Mouse (Mus musculus) G1E (cell line): Measurements from ENCODE around the gene Gm28308.

ENCODE experiments used
- CTCF ChIP-seq: IDR thresholded peaks from 2 replicates; pipeline ENCODE4 v1.5.1; 2012; ENCODE audit warnings: low read depth, low read length, inconsistent platforms, mixed read lengths
- GATA1 ChIP-seq: IDR thresholded peaks from 2 replicates; pipeline ENCODE4 v1.6.1; 2012; ENCODE audit warnings: borderline replicate concordance, low read length, inconsistent platforms, mixed read lengths

DNA sequence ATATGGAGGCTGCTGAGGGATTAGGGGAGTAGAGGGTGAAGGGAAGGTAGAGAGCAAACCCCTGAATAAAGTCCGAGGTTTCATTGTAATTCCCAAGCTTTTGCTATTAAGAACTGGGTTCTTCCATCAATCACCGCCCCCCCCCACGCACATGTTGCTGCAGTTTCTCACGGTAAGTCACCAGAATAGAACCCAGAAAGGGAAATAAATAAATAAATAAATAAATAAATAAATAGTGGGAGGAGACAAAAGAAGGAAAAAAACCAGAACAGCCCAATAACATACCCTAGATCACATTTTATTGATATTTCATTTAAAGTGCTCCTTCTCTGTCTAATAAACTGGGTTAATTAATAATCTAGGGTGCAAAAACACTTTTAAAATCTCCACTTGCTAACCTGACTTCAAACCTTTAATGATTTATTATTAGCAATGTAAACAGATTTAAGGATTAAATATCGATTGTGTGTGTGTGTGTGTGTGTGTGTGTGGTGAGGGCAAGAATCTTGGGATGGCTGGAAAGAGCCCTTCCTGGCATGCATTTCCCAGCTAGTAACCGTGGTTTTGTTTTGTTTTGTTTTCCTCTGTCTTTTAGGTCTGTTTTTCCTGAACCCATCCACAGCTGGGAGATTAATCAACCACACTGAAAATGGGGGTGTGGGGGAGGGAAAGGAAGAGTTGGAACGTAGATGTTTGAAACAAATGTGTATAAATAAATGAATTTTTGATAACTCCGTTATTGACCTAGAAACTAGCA, 51.6 kb downstream of the Gm28308 start:
- TF ChIP-seq CTCF (no peak), GATA1 (no peak)
